Mouse (Mus musculus): ENCODE results near the gene Eif2b5.

Gene Eif2b5

DNA sequence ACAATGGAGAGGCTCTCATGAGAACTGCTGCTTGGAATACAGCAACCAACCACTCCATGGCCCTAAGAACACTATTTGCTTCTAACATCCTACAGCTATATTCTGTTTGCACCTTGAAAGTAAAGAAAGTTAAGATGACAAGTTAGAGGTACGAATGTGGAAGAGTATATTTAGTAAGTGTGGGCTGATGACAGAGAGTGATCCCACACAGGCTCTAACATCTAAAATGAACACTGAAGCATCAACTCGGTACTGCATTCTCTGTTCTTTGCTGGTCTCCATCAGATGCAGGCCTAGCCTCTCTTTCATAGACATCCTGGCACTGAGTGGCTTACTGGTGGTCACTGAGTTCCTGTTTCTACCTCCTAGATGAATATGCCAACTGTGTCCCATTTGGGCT lies 9.4 kb upstream of the Eif2b5 start:
- no peak for DNase-seq (ENCODE audit: low spot score in 2 of 2)

DNA sequence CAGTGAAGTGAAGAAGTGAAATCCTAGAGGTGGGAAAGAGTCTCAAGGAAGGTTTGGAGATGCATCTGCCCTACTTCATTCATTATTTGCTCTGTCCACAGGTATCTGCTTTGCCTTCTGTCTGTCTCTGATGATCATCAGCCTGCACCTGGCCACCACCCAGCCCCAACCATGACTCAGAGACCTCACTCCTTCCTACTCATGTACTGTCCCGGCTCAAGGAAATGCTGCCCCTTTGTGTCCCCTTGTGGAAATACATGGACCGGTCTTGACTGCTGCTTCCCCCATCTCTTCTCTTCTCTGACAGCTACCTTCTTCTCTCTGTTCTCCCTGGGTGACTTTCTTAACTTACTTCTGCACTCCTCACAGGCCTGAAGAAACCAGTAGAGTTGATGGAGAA lies 8.0 kb upstream of the Eif2b5 start:
- DNase-seq (ENCODE audit: low spot score in 2 of 2) = no peak

DNA sequence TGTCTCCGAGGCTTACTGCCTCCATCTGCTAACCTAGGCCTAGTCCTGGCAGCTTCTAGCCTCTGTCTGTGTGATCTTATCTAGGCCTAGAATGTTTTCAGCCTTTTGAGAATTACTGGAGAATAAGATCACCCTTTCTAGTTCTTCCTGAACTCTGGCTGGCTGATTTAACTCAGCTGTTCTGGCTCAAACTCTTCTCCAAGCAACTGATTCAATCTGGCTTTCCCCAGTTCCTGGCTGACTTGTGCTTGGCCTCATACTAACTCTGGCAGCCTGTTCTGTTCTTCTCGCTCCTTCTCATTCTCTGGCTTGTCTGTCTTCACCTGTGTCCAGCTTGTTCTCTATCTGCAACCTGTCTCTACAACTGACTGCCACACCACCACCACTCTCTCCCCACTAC lies 7.3 kb upstream of the Eif2b5 start:
- no peak for DNase-seq (ENCODE audit: low spot score in 2 of 2)

DNA sequence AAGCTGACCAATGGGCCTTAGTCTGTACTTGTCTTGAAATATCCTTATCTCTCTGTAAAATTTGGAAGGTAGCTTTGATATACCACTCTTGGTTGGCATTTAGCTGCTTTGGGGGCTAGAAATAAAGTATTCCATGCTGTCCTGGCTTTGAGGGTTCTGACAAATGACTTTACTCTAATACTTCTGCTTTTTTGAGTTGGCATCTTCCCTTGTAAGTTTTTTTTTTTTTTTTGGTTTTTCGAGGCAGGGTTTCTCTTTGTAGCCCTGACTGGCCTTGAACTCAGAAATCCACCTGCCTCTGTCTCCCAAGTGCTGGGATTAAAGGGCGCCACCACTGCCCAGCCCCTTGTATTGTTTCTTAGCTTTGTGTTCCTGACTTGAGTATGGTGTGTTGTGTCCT lies 5.2 kb upstream of the Eif2b5 start:
- no peak for DNase-seq (ENCODE audit: low spot score in 2 of 2)

DNA sequence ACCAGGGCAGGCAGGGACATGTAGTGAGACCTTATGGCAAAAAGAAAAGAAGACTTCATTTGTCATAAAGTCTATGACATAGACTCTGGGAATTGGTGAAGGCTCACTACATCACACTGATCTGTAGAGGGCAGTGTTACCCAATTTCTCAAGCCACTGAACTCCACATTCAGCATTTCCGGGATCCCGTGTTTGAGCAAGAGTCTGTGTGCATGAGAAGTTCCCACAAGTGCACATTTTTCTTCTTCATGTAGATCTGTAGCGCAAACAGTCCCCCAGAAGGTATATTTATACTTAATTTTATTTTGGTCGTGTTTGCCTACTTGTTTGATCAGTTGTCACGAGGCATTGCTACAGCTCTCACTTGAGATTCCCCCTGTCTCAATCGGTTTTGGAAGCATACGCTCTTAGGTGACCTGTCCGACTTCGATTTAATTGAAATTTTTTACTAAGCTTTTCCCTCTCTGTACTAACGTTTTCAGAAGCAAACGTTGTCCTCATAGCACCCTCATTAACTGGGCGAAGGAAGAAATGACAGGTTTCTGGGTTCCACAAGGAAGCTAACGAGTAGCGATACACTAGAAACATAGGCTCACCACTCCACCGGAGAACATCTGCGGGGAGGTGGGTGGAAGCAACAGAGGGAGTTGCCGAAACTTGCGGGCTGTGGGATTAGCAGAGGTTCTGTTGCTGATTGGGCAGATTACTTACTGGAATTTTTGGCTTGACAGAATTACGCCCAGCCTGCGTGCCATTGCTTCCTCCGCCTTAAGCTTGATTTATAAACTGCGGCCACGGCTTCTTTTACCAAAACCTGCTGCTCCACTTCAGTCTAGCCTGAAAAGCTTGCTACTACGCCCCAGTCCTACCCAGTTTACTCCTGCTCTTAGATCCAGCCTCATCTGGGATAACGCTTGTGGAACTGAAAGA lies 1.7 kb upstream of the Eif2b5 start:
- DNase-seq (ENCODE audit: low spot score in 2 of 2) = peak; percentile 57 to 66

DNA sequence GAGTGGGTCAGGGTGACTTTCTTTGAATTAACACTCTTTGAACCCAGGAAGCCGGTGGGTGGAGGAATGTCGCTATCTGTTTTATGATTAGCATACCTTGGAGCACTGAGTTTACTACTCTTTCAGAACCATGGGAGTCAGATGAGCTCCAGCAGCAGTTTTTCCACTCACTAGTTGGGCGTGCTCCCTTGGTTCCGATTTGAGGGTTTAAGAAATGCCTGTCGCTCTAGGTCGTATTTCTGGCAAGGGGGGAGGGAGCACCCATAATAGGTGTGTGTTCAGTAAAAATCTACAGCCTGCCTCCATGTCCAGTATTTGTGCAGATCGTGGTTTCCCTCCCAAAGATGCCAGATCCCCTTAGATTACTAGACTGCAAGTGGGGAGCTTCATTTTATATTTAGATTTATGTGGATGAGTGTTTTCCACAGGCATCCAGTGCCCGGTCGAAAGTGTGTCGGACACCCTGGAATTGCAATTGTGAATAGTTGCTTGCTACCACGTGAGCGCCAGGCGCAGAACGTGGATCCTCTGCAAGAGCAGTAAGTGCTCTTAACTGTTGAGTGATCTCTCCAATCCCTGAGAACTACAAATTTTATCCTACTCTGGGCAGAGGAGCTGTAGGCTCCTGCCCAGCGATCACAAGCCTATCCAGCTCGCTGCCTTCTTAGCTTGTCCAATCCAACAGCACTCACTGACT lies 489 bp upstream of the Eif2b5 start:
- DNase-seq (ENCODE audit: low spot score in 2 of 2) = no peak

DNA sequence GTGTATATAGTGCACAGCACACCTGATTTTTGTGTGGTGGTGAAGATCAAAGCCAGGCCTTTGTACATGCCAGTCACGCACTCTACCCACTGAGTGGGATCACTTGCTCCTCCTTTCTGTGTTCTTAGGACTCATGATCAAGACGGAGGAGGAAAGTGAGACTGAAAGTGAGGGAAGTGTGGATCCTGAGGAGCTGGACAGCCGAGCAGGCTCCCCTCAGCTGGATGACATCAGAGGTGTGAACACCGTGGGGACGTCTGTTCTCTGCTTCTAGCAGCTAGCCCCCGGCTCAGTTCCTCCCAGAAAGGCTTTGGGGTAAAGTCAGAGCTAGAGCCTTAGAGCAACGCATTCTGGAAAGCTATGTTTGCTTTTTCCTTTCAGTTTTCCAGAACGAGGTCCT lies 7.4 kb downstream of the Eif2b5 start:
- no peak for DNase-seq (ENCODE audit: low spot score in 2 of 2)

DNA sequence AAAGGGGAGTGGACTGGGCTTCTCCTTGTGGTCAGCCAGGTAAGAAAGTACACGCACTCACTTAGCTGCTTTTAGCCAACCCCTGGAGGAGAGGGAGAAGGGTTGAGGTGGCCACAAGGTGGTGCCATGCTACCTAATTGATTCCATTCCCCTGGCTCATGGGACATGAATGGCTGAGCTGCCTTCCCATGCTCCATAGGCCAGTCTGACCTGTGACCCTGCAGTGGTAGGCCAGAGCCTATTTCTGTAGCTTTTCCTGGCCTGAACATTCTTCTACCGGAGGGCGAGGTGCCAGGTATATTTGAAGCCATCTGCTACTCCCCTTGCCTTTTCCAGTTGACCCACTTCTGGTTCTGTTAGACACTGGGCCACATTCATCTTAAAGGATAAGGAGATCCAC lies 10.7 kb downstream of the Eif2b5 start:
- no peak for DNase-seq (ENCODE audit: low spot score in 2 of 2)

DNA sequence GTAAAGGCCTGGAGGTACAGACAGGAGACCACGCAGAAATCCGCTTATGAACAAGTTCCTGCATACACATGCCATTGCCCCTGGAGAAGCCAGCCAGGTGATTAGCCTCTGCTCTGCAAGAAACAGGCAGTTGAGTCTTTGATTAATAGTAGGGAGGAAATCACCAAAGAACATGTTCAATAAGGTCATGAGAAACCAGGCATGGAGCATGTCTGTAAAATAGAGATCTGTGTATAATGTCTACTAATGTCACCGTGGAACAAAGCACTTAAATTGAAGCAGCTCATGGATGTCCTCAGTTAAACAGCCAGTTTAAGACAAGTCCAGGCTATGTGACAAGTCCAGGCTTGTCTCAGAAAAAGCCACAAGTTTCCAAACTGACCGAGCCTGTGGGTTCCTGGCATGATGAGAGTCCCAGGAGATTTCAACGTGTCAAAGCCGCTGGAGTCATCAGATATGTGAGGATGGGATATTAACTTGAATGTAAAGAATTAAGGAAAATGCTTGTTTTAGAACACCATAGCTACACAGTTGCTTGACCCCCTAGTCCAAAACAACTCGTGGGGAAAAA lies 12.7 kb downstream of the Eif2b5 start:
- no peak for DNase-seq (ENCODE audit: low spot score in 2 of 2)

DNA sequence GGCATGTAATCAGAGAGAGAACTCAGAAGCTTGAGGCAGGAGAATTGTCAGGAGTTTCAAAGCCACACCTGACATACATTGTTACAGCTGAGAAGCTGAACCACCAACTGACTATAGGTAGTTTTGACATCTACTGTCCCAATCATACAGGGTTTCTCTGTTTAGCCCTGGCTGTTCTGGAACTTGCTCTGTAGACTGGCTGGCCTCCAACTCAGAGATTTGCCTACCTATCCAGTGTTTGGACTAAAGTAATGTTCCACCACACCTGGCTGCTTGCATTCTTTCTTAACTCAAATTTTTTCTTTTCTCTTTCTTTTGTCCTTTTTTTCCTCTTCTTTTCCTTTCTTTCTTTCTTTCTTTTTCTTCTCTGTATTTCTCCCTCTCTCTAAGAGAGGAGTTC lies 17.4 kb downstream of the Eif2b5 start:
- no peak for DNase-seq (ENCODE audit: low spot score in 2 of 2)

DNA sequence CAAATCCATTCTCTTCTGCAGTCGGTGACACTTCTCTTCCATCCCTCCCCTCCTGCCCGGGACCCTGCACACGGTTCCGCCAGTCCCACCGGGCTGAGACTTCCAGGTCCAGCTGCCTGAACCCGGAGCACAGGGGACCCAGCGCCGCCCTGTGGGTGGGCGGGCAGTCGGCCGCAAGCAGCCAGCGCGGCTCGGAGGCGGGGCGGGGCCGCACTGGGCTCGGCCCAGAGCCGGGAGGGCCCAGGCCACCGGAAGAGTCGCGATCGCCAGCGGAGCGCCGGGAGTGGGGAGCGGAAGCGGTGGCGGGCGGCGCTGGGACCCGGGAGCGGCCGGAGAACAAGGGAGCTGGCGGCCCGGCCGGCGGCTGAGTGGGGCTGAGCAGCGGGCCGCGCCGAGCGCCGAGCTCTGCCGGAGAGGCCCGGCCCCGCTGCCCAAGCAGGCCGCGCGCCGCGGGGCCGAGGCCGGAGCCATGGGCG lies 18.1 kb downstream of the Eif2b5 start, which contains the start of gene Dvl3:
Gene Dvl3 (plus strand): TSS at position 257 of the 476 bp plus-strand sequence.
- peak; percentile 72 to 79 for DNase-seq (ENCODE audit: low spot score in 2 of 2)

DNA sequence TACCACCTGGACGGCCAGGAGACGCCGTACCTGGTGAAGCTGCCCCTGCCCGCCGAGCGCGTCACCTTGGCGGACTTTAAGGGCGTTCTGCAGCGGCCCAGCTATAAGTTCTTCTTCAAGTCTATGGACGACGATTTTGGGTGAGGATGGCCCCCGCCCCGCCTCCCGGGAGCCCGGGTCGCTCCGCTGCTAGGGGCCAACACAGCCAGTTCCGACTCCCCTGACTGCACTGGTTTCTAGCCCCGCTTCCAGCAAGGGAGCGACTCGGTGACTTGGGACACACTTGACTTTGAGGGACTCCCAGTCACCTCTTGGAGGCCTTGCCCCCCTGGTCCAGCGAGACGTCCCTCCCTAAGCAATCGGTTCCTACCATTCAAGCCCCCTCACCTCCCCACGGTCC lies 18.6 kb downstream of the Eif2b5 start:
- no peak for DNase-seq (ENCODE audit: low spot score in 2 of 2)

DNA sequence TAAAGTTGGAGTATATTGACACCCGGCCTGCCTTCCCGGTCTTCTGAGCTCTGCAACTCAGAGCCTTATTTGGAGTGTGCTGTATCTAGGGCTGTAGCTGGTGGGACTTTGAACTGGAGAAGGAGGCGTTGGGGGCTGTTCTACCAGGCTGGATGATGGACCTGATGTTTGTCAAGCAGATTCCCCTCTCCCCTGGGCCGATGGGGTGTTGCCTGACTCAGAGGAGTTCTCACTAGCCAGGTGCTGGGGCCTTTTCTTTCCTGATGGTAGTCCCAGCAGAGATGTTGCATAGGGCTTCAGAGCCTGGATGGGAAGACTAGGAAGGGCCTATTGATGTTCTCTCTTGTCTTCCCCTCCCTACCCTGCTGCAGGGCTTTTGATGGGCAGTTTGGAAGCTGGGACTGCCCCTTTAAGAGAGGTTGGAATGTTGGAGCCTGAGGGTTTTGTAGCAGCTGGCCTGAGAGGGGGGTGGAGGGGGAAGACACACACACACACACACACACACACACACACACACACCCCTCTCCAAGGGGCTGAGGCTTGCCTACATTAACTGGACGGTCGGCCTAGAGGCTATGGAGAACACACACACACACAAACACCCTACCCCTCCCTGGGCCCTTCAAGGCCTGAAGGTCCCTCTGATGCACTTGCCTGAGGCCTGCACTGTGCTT lies 19.2 kb downstream of the Eif2b5 start:
- no peak for DNase-seq (ENCODE audit: low spot score in 2 of 2)

DNA sequence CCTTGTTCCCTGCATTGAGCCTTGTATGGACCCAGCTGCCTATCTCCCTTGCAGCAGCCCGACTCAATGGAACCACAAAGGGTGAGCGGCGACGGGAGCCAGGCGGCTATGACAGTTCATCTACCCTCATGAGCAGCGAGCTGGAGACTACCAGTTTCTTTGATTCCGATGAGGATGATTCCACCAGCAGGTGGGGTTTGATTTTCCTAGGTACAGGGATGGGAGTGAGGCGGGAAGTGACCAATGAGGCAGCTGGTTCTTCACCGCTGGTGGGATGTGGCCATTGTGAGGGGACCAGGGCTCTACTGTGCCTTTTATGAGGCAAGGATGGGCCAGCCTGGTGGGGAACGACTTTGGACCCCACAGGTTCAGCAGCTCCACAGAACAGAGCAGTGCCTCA lies 25.3 kb downstream of the Eif2b5 start:
- no peak for DNase-seq (ENCODE audit: low spot score in 2 of 2)

DNA sequence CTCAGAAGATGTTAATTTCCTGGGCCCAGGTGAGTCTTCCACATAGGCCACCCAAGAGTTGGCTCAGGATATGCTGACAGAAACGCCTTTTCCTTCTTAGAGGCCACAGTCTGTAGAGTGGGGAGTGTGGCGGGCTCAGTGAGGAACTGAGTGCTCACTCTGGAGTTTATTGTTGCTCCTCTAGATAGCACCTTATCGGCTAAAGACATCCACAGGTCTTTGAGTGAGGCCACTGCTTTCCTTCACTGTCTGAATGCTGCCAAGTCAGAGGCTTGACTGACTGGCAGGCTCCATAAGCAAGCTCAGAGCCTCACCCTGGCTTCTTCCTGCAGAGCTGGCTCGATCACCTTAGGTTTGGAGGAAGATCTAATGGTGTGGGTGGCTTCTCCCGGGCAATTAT lies 30.2 kb downstream of the Eif2b5 start:
- DNase-seq (ENCODE audit: low spot score in 2 of 2) = no peak

DNA sequence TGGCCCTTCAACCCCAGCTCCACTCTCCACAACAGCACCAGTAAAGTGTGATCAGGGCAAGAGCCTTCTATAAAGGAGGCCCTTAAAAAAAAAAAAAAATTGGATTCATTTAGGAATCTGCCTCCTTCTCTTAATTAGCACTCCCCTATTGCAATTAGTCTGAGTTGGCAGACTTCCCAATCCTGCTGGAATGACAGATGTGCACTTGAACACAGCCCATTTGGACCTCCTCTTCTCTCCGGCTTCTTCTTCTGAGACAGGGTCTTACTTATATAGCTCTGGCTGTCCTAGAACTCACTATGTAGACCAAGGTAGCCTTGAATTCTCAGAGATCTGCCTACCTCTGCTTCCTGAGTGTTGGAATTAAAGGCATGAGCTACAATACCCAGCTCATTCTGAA lies 30.8 kb downstream of the Eif2b5 start:
- DNase-seq (ENCODE audit: low spot score in 2 of 2) = no peak

DNA sequence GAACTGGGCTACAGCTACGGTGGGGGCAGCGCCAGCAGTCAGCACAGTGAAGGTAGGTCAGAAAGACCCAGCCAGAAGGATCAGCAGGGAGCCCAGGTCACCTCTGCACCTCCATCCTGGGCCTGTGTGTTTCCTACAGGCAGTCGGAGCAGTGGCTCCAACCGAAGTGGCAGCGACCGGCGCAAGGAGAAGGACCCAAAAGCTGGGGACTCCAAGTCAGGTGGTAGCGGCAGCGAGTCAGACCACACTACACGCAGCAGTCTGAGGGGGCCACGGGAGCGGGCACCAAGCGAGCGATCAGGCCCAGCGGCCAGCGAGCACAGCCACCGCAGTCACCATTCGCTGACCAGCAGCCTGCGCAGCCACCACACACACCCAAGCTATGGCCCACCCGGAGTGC lies 32.3 kb downstream of the Eif2b5 start:
- DNase-seq (ENCODE audit: low spot score in 2 of 2) = no peak

DNA sequence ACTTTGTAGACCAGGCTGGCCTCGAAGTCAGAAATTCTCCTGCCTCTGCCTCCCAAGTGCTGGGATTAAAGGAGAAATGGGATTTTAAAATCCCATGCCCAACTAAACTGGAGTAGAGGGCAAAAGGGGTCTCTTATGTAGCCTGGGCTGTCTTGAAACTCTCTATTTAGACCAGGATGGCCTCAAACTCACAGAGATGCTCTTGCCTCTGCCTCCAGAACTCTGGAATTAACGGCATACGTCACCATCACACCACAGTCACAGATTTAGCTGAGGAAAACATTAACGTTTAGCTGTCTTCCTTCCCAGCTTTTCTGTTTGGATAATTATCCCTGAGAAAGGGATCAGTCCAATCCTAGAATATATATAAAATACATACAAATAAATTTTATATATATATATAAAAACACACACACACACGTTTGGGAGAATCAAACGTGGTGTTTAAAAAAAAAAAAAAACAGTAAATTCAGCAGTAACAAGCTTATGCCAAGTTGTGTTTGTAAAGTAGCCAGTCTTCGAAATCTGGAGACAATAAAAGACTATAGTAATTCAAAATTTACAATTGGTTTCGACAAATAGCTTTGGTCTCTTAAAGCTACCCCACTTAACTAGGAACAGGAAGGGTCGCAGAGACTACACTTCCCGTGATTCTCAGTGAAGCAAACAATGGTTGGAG lies 36.1 kb downstream of the Eif2b5 start:
- no peak for DNase-seq (ENCODE audit: low spot score in 2 of 2)

DNA sequence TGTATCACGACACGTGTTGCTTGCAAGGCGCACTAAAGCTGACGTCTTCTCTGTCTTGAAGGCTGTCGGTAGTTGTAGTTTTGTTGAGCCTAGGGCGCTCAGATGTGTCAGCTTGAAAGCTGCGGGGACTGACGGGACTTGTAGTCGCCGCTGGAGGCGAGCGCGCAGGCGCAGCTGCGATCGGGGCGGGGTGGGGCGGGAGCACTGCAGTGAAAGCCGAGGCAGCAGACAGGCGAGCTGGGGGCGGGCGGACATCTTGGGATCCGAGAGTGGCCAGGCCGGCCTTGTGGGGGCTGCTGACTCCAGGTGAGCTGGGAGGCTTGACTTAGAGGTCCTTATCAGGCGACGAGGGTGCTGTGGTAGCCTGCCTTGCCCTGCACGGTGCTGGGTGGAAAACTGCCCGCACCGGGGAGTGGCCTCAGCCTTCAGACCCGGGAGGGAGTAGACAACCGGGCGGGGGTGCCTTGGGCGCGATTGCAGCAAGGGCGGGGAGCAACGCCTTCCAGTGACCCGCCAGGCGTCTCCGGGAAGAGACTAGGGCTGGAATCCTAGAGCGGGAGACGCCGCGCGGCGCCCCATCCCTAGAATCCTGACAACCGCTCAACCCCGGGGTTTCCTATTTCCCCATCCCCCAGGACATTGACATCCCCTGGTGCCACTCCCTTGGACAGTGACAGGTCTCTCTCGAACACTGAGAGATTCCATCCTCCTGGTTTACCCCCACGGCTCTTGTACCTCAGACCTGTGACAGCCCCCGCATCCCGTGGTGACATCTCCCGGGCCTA lies 36.9 kb downstream of the Eif2b5 start, which contains the start of gene Ap2m1:
Gene Ap2m1 (plus strand): TSS at position 183 of the 785 bp plus-strand sequence.
- DNase-seq (ENCODE audit: low spot score in 2 of 2) = peak; percentile 93

DNA sequence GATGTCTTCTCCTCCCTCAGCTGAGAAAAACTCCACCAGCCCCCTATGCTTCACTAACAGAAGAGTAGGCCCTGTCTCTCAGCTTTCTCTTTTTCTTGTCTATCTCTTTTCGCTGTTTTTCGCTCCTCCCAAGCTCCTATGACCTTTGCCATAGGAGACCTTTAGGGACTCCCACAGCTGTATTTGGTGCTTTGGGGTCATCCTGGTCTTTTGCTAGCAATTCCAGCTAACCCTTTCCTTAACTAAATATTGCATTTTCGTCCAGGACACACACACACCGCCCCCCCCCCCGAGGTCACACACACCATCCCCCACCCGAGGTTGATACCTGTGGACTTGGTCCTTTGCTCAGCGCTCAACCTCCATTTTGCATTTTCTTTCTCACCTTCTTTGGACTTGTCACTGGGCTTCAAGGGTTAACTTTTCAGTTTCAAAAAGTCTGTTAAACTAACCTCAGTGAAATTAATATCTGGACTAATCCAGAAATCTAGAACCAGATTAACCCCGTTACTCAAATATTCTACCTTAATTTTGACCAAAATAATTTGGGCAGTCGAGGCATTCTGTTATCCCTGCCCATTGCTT lies 37.6 kb downstream of the Eif2b5 start:
- DNase-seq (ENCODE audit: low spot score in 2 of 2) = no peak

All from natural killer cell, adult 2 months (primary cell).